Mouse (Mus musculus): Measurements from ENCODE around the gene Oscp1. TPM values are rescaled to one million over a fixed set of nuclear protein-coding genes. Genes with fewer than 3 reads are reported as not detected.
A peak's percentile ranks its signal among the peaks of the same experiment; 100 is the strongest.
"Not testable (repeated sequence)": the region's sequence is repeated elsewhere in the genome, so short reads cannot be mapped to it uniquely, and the experiment has no call there.

Gene Oscp1
- total RNA-seq, 1 experiment from 2014 or later = 5.2 TPM

DNA sequence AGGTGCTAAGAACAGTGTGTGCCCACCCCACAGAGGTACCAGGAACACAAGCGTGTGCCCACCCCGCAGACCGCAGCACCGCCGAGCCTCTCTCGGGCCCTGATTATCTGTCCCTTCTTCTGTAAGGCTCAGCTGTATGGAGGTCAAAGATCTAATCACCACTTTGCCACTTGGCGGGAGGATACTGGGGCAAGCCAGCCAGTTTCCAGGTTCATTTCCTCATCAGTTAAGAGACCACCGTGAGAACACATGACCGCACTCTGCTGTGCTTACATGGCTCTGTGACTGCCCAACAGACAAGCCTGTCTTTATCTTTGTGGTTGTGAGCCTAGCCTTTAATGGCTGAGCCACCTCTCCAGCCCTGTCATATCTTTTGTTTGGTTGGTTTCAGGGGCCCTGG lies 24.7 kb downstream of the Oscp1 start:
- no peak for DNase-seq

DNA sequence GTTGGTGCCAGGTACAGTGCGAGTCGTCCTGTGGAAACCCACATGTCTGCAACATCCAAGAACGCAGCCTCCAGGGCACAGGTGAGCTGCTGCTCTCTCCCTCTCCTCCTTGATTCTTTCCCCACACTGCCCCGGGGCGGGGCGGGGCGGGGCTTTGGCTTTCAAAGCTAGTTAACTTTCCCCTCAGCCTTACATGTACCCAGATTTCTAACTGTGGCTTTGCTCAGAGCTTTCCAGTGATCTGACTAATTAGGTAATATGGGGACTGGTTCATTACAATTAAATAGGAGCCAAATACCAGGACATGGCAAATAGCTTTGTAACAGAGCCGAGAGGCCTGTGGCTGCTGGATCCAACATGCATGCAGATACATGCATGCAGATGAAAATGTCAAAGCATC lies 26.0 kb downstream of the Oscp1 start:
- DNase-seq = no peak

DNA sequence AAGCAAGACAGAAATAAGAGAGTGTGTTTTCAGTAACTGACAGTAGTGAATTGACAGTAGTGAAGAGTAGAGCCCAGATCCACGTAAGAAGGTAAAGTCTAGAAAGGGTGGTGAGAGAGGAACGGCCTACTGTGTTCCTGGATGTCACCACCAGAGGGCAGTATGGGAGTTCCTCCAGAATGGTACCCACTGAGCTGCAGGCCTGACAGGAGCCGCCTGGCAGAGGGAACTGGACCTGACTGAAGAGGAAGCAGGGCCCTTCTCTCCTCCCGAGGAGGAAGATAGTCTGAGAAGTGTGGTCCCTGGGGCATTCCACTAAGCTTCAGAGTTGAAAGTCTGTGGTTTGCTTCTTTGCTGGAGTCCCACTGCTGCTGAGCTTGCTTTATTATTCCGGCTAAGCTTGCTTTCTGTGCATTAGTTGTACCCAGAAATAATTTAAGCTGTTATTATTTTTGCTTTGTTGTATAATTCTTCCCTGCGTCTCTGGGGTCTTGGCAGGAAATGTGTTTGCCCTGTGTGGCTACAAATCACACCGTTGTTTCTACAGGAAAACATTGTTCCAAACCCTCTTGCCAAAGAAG lies 27.7 kb downstream of the Oscp1 start:
- peak; percentile 91 for DNase-seq

DNA sequence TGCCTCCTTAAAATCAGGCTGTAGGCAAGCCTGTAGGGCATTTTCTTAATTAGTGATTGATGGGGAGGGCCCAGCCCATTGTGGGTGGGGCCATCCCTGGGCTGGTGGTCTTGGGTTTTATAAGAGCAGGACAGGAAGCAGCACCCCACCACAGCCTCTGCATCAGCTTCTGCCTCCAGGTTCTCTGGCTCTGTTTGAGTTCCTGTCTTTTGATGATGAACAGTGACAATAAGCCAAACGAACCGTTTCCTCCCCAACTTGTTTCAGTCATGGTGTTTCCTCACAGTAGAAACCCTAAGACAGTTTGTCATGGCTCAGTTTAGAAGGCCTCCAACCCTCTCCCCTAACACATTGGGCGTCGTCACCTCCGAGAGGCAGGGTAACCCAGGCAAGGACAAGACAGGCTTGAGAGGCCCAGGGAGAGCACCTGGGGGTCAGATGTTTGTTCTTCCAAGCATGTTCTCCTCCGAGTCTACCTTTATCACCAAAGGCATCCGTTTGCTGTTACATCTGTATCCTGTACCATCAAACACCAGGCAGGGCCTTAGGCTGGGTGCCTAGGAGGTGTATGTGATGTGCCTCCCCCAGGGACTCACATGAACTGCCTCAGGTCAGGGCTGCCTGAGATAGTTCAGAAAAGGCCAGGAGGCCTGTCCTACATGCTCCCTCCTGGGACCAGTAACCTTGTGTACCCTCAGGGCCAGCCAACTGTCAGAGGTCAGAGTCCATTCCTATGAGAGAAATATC lies 31.9 kb downstream of the Oscp1 start:
- DNase-seq = no peak

DNA sequence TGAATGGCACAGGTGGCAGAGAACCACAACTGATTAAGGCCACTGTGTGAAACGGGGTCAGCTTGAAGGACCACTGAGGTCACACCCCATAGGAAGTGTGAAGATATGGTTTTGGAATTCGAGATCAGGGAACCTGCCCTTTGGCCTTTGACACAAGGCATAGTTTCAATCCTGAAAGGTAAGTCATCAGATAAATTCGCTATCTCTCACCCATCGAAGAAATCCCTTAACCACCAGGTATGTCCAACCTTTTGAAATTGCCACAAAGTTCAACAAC lies 32.4 kb downstream of the Oscp1 start:
- DNase-seq = no peak

DNA sequence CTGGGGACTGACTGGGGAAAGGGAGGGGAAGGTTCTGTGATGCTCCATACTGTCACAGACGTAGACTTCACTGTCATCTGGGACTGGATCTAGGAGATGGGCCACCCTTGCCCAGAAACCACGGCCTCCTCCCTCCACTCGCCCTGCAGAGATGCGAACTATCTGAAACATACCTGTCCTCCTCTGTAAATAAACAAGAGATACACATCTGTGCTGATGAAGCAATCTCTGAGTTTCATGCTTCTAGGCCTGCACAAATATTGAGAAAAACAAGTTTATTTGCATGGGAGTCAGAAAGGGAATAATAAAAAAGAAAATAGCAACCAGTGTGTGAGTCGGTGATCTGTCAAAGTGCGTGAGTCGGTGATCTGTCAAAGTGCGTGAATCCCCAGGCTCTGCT lies 33.5 kb downstream of the Oscp1 start:
- DNase-seq = no peak

DNA sequence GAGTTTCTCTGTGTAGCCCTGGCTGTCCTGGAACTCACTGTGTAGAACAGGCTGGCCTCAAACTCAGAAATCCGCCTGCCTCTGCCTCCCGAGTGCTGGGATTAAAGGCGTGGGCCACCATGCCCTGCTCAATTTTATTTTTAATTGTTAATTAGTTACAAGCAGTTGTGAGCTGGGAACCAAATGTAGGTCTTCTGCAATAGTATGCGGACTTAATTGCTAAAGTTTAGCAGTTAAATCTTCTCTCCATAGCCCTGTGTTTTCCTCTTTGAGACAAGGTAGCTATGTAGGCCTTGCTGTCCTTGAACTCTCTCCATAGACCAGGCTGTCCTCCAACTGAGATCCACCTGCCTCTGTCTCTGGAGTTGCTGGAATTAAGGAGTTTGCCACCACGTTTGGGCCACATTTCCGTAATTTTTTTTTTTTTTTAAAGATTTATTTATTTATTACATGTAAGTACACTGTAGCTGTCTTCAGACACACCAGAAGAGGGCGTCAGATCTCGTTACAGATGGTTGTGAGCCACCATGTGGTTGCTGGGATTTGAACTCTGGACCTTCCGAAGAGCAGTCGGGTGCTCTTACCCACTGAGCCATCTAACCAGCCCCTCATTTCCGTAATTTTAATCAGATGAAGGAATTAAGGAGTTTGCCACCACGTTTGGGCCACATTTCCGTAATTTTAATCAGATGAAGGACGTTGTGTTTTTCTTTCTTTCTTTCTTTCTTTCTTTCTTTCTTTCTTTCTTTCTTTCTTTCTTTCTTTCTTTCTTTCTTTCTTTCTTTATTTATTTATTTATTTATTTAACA lies 37.5 kb downstream of the Oscp1 start:
- DNase-seq = not testable (repeated sequence)

DNA sequence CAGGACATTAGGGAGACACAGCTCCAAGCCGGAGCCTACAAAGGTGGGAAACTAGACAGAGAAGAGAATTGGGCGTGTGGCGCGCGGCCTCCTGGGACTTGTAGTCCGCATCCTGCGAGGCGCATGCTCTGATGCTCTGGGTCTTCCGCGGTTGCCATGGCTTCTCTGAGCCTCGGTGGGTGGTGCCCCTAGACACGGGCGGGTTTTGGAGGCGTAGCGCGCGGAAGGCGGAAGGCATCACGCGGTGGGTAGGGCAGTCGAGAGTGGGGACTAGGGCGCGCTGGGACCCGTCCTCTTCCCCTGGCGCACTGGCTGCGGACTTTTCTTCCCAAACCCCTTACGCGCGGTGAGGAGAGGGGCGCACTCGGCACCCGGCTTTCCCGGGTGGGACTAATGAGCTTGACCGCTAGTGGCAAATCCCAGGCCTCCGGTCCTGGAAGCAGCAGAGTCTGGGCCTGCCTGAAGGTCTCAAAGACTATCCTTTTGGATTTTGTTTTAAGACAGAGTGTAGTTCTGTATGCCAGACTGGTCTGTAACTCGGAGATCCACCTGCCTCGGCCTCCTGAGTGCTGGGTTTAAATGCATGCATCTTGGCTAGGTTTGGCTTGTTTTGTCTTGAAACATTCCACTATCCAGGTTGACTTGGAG lies 38.2 kb downstream of the Oscp1 start, which contains the start of gene Lsm10:
Gene Lsm10, plus strand, starts transcription at position 160 of the 648 bp plus-strand sequence.
- peak; percentile 96 for DNase-seq

DNA sequence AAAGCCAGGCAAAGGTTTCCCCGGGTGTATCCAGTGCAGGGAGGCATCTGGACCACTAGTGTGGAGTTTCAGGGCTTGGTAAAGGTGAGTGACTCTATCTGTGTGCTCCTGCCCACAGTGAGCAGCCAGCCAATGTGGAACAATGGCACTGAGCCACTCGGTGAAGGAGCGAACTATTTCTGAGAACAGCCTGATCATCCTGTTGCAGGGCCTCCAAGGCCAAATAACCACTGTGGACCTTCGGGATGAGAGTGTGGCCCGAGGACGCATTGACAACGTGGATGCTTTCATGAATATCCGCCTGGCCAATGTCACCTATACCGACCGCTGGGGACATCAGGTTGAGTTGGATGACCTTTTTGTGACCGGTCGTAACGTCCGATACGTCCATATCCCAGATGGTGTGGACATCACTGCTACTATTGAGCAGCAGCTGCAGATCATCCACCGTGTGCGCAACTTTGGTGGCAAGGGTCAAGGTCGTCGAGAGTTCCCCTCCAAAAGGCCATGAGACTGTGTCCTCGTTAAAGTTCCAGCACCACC lies 39.4 kb downstream of the Oscp1 start:
- peak; percentile 28 for DNase-seq

DNA sequence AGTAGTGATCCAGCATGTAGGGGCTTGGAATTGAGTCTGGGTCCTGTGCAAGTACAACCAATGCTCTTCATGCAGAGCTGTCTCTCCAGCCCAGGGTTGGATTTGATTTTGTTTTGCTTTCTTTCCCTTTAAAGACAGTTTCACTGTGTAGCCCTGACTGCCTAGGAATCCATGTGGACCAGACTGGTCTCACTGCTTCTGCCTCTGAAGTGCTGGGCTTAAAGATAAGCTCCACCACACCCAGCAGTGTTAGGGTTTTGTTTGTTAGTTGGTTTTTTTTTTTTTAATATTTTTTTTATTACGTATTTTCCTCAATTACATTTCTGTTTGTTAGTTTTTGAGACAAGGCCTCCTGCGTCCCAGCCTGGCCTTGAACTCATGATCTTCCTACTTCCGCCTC lies 41.0 kb downstream of the Oscp1 start:
- DNase-seq = no peak

DNA sequence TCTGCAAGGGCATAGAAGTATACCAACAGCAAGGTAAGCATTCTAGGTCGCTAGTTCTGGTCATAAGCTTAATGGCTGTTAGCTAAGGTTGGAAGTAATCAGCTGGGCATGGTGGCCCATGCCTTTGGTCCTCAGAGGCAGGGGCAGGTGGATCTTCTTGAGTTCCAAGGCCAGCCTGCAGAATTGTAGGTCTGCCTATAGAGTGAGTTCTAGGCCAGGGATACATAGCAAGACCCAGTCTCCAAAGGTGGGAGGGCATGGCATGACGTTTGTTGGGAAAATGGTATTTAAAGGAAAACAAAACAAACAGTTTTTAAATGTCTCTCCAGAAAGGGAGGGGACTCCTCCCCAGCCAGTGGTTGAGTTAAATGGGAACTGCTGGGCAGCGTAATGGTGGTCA lies 42.4 kb downstream of the Oscp1 start:
- no peak for DNase-seq

DNA sequence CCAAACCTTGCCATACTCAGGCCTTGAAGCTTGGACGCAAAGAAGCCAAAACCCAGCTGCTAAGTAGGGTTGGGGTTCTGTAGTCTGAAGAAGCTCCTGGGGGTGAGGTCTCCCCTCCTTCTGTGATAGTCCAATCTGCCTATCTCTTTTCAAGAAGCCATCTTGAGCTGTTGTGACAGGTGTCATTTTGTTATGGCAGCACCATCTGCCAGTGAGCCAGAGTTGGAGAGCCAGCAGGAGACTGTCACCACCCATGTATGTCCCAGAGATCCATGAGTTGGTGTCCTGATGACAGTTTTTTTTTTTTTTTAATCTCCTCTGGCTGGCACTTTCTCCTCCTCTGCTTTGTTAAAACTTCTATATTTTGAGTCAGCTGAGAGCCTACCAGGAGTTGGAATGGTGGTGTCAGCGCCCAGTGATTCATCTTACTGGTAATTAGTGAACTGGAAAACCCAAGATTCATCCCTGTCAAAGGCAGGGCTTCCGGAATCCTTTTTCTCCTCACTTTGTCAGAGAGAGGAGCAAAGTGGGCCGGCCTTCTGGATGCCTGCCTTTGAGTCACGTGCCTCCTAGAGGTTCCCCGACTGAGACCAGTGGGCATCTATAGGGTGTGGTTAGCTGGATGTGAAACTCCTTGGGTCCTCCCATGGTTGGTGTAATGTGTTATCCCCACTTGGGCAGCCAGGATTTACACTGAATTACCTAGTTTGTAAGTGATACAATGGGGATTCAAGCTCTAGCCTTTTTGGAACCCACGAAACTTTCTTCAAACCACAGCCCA lies 43.9 kb downstream of the Oscp1 start:
- DNase-seq = peak; percentile 28

DNA sequence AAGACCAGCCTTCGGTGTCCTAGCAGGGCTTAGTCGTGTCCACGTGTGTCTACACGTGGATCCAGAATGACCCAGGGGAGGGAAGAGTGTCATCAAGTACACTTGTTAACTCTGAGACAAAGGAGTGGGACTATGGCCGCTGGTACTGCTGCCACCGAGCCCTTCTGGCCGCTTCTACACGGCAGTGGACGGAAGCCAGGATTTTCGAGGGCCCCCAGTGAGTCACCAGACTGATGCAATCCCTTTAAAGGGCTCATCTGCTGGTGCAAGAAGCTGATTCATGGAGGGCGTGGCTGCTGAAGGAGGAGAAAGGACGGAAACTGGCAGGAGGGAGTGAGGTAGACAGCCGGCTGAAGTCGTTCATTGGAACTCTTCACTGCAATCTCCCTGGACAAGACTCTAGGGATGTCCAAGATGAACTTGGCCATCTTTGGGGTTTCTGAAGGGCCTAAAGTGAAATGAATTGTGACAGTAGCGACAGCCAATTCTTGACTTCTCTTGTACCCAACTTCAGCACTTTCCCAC lies 44.8 kb downstream of the Oscp1 start:
- peak; percentile 97 for DNase-seq

DNA sequence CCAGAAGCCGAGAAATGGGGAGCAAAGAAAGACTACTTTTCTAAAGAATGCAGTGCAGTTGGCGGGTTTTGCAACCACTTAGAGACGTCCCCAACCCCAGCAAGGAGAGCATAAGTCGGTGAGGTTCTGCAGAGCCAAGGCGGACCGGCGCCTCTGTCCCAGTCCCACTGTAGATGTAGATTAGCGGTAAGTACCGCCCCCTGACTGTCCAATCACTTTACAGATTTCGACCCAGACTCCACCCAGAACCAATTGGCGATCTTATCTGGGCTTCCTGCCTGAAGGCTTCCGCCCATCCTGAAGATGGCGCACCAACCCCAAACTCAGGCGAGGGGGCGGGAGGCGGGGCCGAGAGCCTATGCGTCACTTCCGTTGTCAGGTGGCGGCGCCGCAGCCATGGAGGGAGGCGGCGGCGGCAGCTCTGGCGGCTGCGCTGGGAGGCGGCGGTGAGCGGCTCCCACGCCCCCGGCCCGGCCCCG lies 45.3 kb downstream of the Oscp1 start, which contains the start of gene Stk40:
Gene Stk40, plus strand, starts transcription at position 368 of the 479 bp plus-strand sequence.
- DNase-seq = peak; percentile 98

DNA sequence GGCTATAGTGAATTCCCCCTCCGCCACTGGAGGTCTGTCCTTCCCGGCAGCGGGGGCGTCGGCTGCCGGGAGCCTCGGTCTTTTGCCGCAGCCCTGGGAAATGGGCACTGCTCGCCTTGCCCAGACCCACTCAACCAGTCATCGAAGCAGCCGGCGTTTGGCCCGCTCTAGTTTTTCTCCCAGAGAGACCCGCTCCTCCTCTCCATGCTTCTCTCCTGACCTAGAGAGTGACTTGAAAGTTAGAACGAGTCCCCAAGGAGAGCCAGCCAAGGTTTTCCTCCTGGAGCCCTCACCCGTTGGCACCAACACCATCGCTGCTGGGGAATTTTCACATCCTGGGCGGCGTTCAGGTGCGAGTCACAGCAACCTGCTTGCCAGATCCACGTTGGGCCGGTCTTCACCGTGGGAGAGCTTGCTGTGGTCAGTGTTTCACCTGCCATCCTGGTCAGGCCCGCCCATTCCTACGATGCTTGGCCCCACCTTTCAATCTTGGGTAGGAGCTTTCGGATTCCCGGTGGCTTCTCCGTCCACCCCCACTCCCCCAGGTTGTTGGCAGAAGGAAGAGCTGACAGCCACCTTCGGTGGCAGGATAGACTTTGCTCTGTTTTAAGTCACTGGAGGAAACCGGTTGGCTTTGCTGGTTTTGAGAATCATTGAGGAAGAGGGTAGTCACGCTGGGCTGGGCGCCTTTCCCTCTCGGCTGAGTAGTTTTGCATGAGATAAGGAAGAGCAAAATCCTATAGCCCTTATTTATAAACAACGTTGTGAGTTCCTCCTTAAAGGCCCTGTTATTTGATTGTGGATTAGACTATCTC lies 46.1 kb downstream of the Oscp1 start:
- peak; percentile 57 for DNase-seq

DNA sequence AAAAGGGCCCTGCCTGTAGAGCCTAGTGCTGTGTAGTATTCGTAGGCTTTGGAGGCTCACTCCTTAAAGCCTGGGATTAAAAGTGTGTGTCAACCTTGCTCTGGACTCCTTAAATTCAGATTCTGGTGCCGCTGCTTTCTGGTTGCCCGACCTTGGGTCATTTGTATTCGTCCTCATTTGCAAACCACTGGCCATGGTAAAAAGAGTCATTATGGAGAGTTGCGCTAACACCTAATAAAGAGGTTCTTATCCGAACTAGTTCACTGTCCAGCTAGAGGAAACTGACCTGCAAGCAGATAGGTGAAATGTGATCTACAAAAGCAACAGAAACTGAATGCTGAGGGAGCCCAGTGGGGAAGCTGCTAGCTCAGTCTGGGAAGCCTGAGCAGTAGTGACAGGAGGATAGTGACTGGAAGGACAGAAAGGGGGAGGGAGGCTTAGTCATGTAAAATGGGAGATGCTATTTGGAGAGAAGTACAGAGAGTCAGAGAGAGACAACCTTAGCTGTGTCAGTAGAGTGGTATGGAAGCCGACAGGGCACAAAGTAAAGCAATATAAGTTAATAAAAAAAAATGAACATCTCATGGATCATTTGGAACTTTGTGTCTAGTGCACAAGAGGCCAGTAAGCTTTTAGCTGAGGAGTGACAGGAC lies 46.9 kb downstream of the Oscp1 start:
- DNase-seq = no peak

DNA sequence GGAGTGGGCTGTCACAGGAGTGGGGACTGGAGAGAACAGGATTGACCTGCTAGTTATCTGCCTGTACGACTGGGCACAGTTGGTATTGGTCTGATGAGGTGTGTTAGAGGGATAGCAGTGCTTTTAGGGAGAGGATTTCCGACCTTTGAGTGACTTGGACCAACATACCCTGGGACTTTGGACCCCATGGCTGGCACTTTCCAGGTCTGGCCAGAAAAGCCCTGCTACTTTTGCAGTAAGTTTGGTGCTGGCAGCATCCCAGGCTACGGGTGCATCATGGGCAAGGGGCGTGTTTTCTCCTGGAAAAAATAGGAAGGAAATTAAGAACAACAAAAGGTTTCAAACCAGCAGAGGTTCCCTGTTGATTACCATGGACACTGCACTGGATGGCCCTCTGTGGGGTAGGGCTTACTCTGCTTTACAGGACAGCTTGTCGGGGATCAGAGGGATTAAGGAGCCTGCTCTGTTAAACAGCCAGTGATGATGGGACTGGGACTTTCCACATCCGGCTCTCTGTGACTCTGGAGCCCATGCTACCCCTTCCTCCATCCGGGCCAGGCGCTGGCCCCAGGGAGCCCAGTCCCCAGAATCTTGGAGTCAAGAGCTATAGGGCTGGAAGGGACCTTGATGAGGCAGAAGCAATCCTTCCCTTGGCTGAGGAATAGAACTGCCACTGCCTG lies 49.8 kb downstream of the Oscp1 start:
- DNase-seq = peak; percentile 66

DNA sequence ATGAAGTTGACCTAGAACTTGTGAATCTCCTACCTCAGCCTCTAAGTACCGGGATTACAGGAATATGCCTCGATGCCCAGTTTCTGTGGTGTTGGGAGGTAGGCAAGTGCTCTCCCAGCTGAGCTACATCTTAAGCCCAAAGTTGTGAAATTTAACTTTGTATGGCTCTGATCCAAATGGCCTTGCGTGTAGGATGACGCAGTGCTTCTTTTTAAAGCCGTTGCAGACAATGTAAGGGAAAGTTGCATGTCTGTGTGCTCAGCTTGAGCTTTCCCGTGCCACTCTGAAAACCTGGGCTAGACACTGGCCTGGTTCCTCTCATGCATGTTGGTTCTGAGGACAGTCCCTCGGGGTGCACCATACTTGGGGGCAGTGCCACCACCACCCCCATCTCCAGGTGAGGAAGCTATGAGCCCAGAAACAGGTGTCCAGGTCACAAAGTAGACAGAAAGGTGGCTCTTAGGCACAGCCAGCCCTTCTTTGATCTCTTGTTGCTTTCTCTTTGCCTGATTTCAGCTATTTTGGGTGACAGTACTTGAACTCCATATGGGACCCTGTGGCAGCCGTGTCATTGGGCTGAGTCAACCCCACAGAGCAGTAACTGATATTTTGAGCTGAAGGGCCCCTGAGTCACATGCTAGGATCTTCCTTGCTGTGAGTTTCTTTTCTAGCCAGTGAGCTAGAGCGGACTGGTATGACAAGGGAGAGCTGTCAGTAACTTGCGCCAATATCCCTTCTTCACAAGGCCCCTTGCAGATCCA lies 51.4 kb downstream of the Oscp1 start:
- DNase-seq = peak; percentile 53
